Mouse (Mus musculus) kidney, postnatal 10 days (tissue): ENCODE measurements around the gene Hcn4.

Source experiments
- DNase-seq: peaks from one replicate; pipeline ENCODE4 v3.0.0; 2021; ENCODE audit warnings: mixed read lengths

Hcn4 gene

DNA sequence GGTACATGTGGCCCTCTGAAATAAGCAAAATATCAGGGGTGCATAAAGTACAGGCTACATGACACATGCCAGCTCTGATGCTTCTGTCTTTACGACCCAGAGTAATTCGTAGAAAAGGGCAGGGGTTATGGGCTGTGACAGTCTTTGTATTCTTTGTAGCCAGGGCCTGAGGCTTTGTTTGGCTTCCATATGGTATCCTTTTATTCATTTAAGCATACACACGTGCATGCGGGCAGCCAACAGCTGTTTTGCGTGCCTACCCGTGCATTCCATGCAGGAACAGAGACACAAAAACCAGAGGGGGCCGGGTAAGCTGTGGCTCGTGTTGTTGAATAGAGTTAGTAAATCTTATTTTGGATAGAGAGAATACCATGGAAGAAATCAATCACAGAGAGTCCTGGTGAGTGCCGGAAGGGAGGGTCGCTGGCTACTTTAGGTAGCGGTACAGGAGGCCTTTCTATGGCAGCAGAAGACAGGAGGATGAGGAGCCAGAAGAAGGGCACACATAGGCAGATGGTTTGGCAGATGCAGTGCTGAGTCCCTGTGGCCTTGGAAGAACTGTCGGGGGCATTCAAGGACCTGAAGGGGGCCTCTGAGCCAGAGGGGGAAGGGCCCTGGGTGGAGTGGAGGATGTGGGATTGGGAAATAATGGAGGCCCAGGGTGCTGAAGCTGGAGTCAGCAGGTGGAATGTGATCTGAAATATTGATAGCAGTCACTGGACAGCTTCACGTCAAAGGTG lies 26.5 kb downstream of the Hcn4 start:
- DNase-seq, result no peak

DNA sequence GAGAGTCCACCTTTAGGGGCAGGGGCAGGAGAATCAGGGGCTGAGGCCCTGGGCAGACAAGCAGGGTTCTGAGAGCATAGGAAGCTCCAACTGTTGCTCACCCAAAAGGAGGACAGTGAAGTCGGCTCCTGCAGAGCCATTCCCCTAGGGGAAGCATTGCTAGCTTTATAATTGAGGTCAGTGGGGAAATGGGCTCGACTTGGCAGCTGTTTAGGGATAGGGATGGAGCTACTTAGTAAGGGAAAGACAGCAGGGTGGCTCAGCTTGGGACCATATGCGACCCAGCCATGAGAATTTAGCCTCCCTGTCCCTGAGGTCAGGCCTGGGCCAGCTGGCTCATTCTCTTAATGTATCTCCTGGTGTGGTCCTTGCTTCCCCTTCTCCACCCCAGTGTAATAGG lies 31.7 kb downstream of the Hcn4 start:
- DNase-seq, result no peak

DNA sequence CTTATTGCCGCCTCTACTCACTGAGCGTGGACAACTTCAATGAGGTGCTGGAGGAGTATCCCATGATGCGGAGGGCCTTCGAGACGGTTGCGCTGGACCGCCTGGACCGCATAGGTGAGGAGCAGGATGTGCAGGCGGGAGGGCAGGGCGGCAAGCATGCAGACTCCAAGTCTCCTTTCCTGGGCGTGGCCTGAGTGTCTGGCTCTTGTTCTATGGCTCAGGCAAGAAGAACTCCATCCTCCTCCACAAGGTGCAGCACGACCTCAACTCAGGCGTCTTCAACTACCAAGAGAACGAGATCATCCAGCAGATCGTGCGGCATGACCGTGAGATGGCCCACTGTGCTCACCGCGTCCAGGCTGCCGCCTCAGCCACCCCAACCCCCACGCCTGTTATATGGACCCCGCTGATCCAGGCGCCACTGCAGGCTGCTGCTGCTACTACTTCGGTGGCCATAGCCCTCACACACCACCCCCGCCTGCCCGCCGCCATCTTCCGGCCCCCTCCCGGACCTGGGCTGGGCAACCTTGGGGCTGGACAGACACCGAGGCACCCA lies 35.9 kb downstream of the Hcn4 start:
- peak; percentile 21 for DNase-seq

DNA sequence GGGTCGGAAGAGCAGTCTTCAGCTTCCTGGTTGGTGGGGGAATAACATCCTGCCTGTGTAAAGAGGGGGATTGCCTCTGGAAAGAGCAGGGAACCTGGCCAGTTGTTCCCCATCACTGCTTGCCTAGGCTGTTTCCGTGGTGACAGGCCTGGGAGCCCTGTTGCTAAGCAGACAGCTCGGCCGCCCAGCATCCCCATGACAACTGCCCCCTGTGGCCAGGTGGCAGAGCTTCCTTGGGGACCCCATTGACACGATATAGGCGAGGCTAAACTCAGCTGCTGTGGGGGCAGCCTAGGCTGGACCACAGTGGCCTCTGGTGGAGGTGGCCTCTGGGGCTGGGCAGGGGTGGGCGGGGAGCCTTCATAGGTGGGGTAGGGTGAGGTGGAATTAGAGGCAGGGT lies 40.6 kb downstream of the Hcn4 start:
- no peak for DNase-seq

DNA sequence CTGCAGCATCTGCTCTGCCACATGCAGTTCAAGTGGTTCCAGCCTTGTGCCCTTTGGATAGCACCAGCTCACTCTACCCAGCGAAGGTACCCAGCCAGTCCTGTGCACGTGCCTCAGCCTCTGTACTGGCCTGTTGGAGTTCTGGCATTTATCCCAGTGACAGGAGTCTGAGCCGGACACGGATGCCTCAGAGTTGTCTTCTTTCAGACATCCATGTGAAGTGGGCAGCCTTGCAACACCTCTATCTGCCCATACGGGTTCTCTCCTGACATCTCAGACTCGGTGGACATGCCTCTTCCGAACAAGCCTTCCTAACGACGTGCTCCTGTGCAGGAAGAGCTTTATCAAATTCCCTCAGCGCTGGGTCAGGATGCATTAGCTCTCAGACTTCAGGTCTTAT lies 47.9 kb downstream of the Hcn4 start:
- DNase-seq, result no peak

DNA sequence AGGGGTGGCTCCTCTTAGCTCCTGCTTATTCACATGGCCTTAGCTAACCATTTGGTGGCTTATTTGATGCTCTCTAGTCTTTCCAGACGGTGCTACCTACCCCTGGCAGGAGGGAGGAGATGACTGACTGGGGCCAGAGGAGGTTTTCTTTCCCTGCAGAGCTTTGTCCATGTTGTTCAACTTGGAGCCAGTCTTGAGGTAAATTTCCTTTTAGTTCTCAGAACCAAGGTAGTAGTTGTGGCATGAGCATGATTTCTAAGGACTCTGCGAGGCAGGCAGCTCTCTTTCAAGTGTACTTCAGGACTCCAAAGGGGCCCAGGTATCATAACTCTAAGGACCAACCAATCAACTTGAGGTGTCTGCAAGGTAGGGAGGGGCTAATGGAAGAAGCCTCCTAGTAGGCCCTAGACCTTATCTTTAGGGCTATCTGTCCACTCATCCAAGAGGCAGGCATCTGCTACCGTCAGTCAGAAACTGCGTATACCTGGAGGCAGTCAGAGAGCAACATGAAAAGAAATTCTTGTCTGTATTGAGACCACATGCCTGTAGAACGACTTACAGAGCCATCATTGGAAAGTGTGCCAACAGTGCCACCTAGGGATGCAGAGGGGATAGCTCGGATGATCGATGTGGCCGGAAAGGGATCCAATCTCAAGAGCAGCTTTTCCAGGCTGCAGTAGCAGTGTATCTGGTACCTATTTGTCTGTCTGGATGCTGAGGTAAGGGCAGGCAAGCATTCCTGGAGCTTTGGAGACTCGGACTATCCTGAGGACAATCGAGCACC lies 50.5 kb downstream of the Hcn4 start:
- DNase-seq, result peak; percentile 74

DNA sequence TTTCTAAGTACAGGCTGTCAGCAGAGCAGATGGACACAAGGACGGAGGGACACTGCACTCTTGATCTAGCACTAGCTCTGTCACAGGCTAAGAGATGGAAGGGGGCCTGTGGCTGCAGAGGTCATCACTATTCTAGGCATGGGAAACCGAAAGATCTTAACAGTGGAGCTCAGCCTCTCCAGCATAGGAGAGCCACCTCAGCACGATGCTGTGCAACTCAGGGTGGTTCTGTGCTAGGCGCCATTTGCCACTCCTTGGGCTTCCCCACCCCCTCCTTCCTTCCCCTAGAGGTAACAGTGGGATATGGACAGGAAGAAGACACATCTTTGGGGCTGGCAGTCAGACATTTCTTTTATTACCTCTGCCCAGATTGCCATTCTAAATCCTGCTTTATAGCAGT lies 51.1 kb downstream of the Hcn4 start:
- no peak for DNase-seq

DNA sequence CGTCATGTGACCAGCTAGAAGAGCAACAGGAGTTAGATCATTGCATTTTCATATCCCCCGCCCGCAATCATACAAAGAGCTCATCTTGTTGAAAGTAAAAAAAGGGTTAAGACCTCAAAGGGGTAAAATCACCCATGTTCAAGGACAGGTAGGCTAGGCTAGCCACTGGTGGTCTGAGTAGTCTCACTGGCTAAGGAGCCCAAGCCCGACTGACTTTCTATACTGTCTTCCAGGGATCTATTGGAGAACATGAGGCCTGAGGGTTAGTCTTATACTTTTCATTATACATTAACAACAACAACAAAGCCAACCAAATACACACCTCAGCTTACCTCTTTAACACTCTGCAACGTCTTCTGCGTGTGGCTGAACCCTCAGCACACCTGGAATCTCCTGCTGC lies 52.2 kb downstream of the Hcn4 start:
- DNase-seq, result no peak

DNA sequence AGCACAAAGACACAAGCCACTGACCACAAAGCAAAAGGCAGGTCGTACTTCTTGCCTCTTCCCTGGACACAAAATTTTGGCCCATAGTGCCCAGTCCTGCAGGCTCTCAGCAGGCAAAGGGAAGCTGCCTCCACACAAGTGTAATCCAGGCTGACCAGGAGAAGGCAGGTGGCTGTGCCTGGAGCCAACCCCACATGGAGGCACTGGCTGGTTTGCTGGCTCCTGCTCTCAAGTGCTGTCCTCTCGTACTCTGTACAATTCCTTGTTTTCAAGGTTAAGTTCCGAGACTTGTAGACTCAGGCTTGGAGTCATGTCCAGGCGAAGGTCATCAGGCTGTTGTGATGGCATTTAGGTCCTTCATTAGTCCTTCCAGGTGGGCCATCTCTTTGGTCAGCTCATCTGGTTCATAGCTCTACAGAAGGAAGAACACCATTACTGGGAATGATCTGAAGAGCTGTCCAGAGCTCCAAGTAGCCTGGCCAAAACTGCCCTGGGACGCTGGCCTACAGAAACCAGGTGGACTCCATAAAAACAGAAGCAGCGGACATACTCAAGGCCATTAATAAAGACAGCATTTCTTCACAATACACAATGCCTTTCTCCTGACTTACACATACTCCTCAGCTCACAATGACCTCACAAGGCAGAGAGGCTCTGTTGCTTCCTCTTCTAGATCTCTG lies 53.9 kb downstream of the Hcn4 start:
- no peak for DNase-seq

DNA sequence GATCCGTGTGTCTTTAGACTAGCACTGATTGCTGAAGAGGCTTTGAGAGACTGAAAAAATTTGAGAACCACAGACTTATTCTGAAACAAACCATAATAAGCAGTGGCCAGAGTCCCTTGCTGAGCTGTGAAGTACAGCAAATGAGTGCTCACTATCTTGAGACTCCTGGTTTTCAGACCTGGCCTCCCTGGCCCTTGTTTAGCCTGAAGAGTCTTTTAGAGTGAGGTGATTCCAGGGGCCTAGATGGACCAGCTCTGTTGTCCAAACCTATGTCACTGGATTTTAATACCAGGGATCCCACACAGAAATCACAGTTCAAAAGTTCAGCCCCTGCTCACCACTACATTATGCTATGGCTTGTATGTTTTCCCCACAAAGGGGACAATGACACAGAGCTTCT lies 56.6 kb downstream of the Hcn4 start:
- DNase-seq, result no peak

DNA sequence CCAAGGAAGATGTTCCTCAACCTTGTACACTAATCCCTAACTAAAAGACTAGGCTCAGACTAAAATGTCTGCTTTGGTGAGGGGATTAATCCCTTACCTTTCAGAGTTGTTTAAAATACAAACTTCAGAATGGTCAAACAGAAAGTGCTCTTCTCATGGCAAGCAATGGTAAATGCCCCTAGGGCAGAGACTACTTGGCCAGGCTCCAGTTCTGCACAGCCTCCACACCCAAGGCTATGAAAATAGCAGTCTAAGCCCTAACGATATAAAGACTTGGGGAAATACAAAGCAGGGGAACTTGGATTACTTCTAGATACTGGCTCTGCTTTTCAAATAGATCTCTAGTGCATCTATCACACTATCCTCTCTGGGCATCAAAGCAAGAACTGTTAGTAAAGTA lies 59.5 kb downstream of the Hcn4 start:
- peak; percentile 66 for DNase-seq

DNA sequence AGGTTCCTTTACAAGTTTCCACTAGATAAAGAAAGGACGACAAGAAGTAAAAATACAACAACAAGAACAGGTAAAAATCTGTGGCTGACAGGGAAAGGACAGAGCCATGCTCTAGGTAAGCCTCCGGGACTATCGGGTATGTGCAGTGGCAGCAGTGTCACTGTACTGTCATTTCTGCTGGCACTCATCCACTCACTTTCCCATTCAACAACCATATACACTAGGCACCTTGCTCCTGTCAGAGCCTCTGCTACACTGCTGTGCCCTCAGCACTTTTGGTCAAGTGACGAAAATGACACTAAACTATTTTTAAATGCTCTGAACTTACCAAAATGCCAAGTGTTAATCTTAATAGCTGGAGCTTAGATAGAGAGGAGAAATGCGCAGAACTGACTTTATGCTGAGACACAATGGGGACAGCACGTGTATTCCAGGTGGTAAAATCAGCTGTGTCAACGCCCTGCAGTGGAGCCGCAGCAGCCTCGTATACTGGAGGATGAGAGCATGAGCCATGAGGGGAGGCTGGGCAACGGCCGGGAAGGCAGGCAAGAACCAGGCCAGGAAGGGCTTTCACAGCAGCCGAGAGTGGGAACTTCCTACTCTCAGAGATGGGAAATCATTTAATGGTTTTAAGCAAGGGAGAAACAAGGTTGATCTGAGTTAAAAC lies 66.7 kb downstream of the Hcn4 start:
- no peak for DNase-seq

DNA sequence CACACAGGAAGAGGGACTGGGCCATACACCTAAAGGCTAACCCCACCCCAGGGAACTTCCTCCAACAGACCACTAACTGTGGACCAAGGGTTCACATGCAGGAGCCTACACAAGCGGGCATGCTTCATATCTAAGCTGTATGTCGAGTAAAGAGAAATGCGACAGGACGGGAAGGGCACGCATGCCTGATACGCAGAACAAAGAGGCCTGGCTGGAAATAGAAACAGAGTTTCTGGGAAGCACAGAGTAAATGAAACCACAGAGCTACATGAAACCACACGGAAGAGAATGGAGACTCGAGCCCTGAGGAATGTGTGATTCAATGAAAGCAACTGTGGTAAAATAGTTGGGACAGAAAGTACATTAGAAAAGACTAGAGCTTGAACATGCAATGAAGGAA lies 67.7 kb downstream of the Hcn4 start:
- no peak for DNase-seq

DNA sequence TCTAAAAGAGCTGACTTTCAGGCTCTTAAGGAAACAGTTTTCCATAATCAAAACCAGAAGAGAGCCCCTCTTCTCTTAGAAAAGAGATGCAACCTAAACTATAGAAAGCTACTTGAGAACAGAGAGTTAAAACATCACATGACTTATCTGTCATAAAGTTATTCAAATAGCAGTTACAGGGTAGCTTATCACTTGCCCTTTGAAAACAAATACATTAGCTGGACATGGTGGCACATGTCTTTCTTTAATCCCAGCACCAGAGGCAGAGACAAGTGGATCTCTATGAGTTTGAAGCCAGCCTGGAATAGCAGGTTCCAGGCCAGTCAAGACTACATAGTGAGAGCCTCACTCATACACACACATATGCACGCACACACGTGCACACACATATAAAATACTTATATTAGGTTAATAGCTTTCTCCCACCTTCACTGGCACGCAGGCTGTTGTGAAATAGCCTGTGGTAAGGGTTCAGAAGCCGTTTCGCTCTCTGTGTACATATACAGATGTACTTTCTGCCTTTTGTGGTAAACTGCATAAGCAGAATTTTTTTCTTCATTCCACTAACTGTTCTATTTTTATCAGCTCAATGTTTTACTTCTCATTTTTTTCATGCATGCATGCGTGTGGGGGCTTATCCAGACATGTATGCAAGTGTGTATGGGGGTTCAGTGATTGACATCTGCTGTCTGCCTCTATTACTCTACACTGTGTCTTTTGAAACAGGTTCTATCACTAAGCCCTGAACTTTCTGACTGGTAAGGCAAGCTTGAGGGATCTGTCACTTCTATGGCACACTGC lies 68.8 kb downstream of the Hcn4 start:
- DNase-seq, result no peak

DNA sequence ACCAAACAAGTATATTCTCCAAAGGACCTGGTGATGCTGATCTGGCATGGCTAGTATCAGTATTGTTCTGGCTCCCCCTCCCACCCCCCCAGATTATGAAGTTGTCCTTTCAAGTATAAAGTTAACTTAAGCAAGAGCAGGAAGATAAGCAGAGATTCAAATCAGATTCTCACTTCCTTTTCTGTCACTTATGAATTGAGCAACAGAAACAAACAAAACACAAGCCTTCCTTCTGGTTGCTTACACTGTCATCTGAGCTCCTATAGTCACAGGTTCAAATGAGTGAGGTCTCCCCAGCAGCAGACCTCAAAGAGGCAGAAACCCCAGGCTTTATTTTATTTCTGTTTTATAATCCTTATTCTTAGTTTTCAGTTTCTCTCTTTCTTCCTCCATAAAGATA lies 76.4 kb downstream of the Hcn4 start:
- DNase-seq, result no peak

DNA sequence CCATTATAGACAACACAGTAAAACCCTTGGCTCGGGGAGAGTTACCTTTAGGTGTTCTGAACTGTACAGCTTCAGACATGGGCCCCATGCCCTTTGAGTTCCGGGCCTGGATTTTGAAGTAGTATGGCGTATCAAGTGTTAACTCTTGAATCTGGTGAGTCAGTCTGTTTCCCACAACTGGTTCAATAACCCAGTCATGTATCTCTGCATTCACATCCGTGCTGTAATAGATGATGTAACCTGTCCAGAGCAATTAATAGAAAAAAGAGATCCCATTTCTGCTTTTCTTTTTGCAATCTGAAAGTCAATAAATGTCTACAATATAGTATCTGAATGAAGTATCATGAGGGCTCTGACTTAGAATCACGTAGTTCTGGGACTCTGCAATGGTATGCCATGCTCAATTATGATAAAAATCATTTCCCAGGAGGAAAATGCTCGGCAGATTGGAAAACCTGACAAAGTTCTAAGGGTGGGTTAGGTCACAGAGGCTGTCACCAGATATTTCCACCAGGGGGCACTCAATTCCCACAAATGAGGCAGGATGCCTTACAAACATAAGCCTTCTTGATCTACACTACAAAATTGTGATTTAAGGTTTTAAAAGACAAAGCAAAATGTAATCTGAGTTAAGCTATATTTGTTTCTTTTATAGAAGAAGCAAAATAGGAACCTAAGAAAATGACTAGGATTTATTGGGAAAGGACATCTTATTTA lies 79.8 kb downstream of the Hcn4 start:
- DNase-seq, result peak; percentile 71
